Mouse (Mus musculus) lung, adult 2 months (tissue): ENCODE results near the gene Hsd17b3.

Source experiments
- CTCF ChIP-seq: fragments of 200-500 bp; IDR thresholded peaks from 2 replicates; pipeline ENCODE4 v1.5.1; 2011; ENCODE audit warnings: mild to moderate bottlenecking, low read length, control low read depth; ENCODE audit not compliant: insufficient read depth
- POLR2A ChIP-seq: fragments of 200-500 bp; IDR thresholded peaks from 2 replicates; pipeline ENCODE4 v1.6.1; 2011; ENCODE audit warnings: low read depth, mild to moderate bottlenecking, control low read depth, low read length, borderline replicate concordance; ENCODE audit errors: extremely low read depth

- no peak for TF ChIP-seq POLR2A
- TF ChIP-seq CTCF, result no peak
Observed at GRCm38 (mm10) chr13:64038114-64038513, 50.9 kb downstream of the Hsd17b3 start.
